Mouse (Mus musculus): Measurements from ENCODE around the gene Wipf2. TPM values are rescaled to one million over a fixed set of nuclear protein-coding genes. Genes with fewer than 3 reads are reported as not detected.
A peak's percentile ranks its signal among the peaks of the same experiment; 100 is the strongest.

The Wipf2 gene
- polyA plus RNA-seq, 1 experiment: 0.81 TPM

- TF ChIP-seq GATA1 (IDR thresholded peaks at IDR 0.05; ENCODE audit: low read length): no peak
- TF ChIP-seq TAL1 (IDR thresholded peaks at IDR 0.05; ENCODE audit: low read length): no peak
- H3K4me3 ChIP-seq (replicated peaks): no peak overlapping the region
- H3K36me3 ChIP-seq (ENCODE audit: control insufficient read depth): peaks cover 59% of the 10 kb centered on the region
- no peaks in the 10 kb centered on the region for H3K9me3 ChIP-seq (ENCODE audit: control insufficient read depth, low read length)
- peaks cover 36% of the 10 kb centered on the region for H3K4me1 ChIP-seq (ENCODE audit: control insufficient read depth)
- H3K27me3 ChIP-seq (ENCODE audit: control insufficient read depth): peaks cover 31% of the 10 kb centered on the region
Measured at GRCm38 (mm10) chr11:98925265-98925721, 61.9 kb downstream of the Wipf2 start.

DNA sequence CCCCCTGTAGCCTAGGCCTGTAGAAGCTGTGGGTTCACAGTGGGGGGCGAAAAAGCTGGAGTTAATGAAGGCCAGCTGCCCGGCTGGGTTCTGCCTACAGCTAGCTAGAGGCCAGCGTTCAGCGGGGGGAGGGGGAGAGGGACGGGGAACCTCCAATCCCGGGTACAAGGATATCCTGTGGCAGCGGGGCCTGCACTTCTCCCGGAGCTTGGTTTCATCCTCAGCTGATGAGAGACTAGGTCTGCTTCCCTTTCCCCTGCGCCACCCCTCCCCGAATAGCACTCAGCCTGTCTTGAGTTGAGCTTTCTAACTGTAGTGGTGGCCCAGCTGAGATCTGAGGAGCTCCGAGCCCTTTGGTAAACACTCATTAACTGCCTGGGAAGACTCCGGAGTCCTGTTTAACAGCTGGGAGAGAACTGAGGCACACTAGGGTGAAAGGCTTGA, 62.5 kb downstream of the Wipf2 start:
- peaks cover 37% of the 10 kb centered on the region for H3K27me3 ChIP-seq (ENCODE audit: control insufficient read depth)
- H3K9me3 ChIP-seq (ENCODE audit: control insufficient read depth, low read length): no peaks in the 10 kb centered on the region
- H3K4me3 ChIP-seq (replicated peaks): no peak overlapping the region
- TF ChIP-seq GATA1 (IDR thresholded peaks at IDR 0.05; ENCODE audit: low read length): no peak
- no peak for TF ChIP-seq TAL1 (IDR thresholded peaks at IDR 0.05; ENCODE audit: low read length)
- H3K36me3 ChIP-seq (ENCODE audit: control insufficient read depth): peaks cover 53% of the 10 kb centered on the region
- H3K4me1 ChIP-seq (ENCODE audit: control insufficient read depth): peaks cover 34% of the 10 kb centered on the region

DNA sequence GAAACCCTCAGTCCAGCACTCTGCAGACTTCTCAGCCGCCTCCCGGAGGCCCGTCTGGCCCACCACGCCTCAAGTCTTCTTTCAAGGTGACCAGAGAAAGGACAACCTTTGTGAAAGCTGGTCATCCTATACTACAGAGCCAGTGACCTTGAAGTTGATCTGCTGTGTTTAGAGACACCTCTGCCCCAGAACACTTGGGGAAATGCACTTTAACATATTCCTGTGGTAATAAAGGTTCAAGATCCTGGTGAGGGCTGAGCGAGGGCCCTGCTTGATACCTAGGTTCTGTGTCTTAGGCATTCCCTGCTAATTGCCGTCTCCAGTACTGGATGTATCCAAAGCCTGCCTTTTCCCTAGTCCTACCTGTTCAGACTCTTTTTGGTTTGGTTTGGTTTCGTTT, 63.1 kb downstream of the Wipf2 start:
- peaks cover 46% of the 10 kb centered on the region for H3K36me3 ChIP-seq (ENCODE audit: control insufficient read depth)
- H3K4me3 ChIP-seq (replicated peaks): no peak overlapping the region
- no peak for TF ChIP-seq GATA1 (IDR thresholded peaks at IDR 0.05; ENCODE audit: low read length)
- no peak for TF ChIP-seq TAL1 (IDR thresholded peaks at IDR 0.05; ENCODE audit: low read length)
- no peaks in the 10 kb centered on the region for H3K9me3 ChIP-seq (ENCODE audit: control insufficient read depth, low read length)
- H3K27me3 ChIP-seq (ENCODE audit: control insufficient read depth): peaks cover 44% of the 10 kb centered on the region
- H3K4me1 ChIP-seq (ENCODE audit: control insufficient read depth): peaks cover 34% of the 10 kb centered on the region

DNA sequence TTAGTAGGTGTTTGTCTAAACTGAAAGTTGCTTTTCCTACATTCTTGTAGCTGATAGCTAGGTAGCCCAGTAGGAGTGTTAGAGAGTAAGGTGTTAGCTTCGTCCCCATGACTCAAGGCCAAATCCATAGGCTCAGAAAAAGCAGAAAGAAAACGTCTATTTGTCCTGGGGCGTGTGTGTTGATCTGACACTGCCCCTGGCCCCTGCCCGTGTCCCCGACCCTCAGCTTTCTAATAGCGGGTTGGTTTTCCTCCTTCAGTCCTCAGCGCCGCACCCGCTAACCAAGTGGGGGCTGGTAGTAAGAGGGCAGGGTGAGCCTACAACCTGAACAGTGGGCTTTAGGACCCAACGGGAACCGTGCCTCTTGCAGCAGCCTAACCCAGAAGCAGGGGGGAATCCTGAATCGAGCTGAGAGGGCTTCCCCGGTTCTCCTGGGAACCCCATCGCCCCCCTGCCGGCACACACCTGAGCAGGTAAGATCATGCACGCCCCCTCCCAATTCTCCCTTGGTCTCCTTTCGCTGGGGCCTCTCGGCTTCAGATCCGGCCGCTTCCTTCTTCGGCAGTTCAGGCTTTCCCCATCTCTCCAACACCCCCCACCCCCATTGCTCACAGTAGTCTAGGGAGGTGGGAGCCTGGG, 64.1 kb downstream of the Wipf2 start, which contains the start of gene Rara:
Rara (plus strand) TSS at position 381 of the 639 bp plus-strand sequence.
- Histone ChIP-seq H3K27me3 (ENCODE audit: control insufficient read depth) (peaks cover 54% of the 10 kb centered on the region), H3K4me1 (ENCODE audit: control insufficient read depth) (peaks cover 32% of the 10 kb centered on the region)

DNA sequence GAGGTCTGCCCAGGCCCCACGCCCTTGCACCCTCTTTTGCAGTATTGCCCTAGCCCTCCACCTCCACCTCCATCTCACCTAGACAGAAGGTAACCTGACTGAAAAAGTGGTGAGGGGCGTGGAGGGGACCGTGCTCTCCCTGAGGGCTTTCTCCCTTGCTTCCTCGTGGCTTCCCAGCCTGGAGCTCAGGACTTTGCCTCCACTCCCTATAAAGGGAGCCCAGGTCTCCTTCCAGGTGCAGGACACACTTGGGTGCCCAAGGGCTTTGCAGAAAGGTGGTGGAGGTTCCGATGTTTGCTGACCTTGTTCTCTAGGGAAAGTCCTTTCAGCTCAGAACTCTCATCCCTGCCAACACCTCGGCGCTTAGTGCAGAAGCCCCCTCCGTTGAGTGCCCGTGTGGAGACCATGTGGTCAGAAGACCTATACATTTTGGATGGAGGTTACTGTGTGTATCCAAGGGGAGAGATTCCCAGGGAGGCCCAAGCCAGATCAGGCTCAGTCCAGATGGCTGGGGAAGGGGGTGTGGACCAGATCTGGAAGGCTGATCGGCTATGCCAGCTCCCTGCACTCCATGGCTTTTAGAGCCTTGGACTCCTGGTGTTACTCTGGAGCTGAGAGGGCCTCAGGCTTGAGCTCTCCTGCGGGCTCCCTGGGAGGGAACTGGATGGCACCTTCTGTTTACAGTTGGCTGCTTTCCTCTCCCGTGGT, 64.9 kb downstream of the Wipf2 start:
- peaks cover 29% of the 10 kb centered on the region for H3K4me1 ChIP-seq (ENCODE audit: control insufficient read depth)
- H3K36me3 ChIP-seq (ENCODE audit: control insufficient read depth): peaks cover 28% of the 10 kb centered on the region
- TF ChIP-seq GATA1 (IDR thresholded peaks at IDR 0.05; ENCODE audit: low read length) (no peak), TAL1 (IDR thresholded peaks at IDR 0.05; ENCODE audit: low read length) (no peak)
- no peak overlapping the region for H3K4me3 ChIP-seq (replicated peaks)
- H3K9me3 ChIP-seq (ENCODE audit: control insufficient read depth, low read length): no peaks in the 10 kb centered on the region
- peaks cover 61% of the 10 kb centered on the region for H3K27me3 ChIP-seq (ENCODE audit: control insufficient read depth)

More for the DNA sequence above, 64.1 kb downstream of the Wipf2 start, which contains the start of gene Rara:
- peak within 1 kb of the TSS; percentile 32 for H3K4me3 ChIP-seq (replicated peaks)
- peaks cover 36% of the 10 kb centered on the region for H3K36me3 ChIP-seq (ENCODE audit: control insufficient read depth)
- TF ChIP-seq TAL1 (IDR thresholded peaks at IDR 0.05; ENCODE audit: low read length) (no peak), GATA1 (IDR thresholded peaks at IDR 0.05; ENCODE audit: low read length) (no peak)
- H3K9me3 ChIP-seq (ENCODE audit: control insufficient read depth, low read length): no peaks in the 10 kb centered on the region

DNA sequence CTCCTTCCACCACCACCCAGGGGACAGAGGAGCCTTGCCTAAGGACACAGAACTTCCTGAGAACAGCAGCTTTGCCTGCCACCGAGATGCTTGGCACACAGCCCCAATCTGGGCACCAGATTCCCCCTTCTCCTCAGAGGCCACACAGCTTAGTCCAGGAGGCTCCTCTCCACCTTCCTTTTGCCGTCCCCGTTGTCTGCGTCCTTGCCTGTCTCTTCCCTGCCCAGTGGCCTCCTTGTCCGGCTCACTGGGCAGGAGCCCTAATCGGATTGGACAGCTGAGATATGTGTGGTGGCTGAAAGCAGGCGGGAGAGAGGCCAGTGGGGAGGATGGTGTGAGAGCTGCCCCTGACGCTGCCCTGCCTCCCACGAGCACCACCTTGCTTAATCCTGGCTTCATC, 66.1 kb downstream of the Wipf2 start:
- peaks cover 17% of the 10 kb centered on the region for H3K36me3 ChIP-seq (ENCODE audit: control insufficient read depth)
- TF ChIP-seq GATA1 (IDR thresholded peaks at IDR 0.05; ENCODE audit: low read length) (no peak), TAL1 (IDR thresholded peaks at IDR 0.05; ENCODE audit: low read length) (no peak)
- peaks cover 73% of the 10 kb centered on the region for H3K27me3 ChIP-seq (ENCODE audit: control insufficient read depth)
- H3K4me3 ChIP-seq (replicated peaks): no peak overlapping the region
- no peaks in the 10 kb centered on the region for H3K9me3 ChIP-seq (ENCODE audit: control insufficient read depth, low read length)
- H3K4me1 ChIP-seq (ENCODE audit: control insufficient read depth): peaks cover 22% of the 10 kb centered on the region

DNA sequence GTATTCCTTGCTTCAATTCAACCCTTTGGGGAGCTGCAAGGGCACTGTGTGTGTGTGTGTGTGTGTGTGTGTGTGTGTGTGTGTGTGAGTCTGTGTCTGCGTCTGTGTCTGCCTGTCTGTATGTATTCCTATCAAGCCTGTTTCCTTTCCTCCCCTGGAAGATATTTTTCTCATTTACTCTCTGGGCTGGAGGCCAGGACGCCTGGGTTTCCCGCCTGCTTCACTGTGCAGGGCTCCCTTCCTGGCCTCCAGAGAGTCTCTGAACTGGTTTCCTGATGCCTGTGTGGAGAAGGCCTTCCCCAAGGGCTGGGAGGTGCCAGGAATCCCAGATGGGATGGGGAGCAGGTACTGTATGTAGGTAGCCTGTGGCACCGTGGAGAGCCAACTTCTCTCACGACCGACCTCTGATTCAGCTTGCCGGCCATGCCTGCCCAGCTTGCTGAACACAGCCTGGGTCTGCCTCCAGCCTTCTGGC, 66.7 kb downstream of the Wipf2 start:
- no peak for TF ChIP-seq GATA1 (IDR thresholded peaks at IDR 0.05; ENCODE audit: low read length)
- Histone ChIP-seq H3K36me3 (ENCODE audit: control insufficient read depth) (peaks cover 11% of the 10 kb centered on the region), H3K27me3 (ENCODE audit: control insufficient read depth) (peaks cover 80% of the 10 kb centered on the region), H3K4me3 (replicated peaks) (no peak overlapping the region), H3K4me1 (ENCODE audit: control insufficient read depth) (peaks cover 16% of the 10 kb centered on the region), H3K9me3 (ENCODE audit: control insufficient read depth, low read length) (peaks cover 2% of the 10 kb centered on the region; the same call in 1 of the 2 replicates)

- peaks cover 10% of the 10 kb centered on the region for H3K4me1 ChIP-seq (ENCODE audit: control insufficient read depth)
- H3K27me3 ChIP-seq (ENCODE audit: control insufficient read depth): peaks cover 87% of the 10 kb centered on the region
- TF ChIP-seq TAL1 (IDR thresholded peaks at IDR 0.05; ENCODE audit: low read length) (no peak), GATA1 (IDR thresholded peaks at IDR 0.05; ENCODE audit: low read length) (no peak)
- peaks cover 7% of the 10 kb centered on the region; the same call in 1 of the 2 replicates for H3K9me3 ChIP-seq (ENCODE audit: control insufficient read depth, low read length)
- H3K4me3 ChIP-seq (replicated peaks): no peak overlapping the region
- H3K36me3 ChIP-seq (ENCODE audit: control insufficient read depth): peaks cover 7% of the 10 kb centered on the region
Measured at GRCm38 (mm10) chr11:98930773-98931512, 67.5 kb downstream of the Wipf2 start.
